Comparison of ENCODE assay signal across 8 mouse cellular contexts in genomic region chrX:77509776-77510175, GRCm38 (mm10). TPM values are rescaled to one million over a fixed set of nuclear protein-coding genes. Genes with fewer than 3 reads are reported as not detected.
DNase-seq lines count a peak whose midpoint lies in the region; ATAC-seq and TF ChIP-seq lines count a peak whose summit lies in the region.

No protein-coding gene starts in this region.

- H3K4me2 ChIP-seq in forebrain, embryonic 16.5 days (ENCODE audit: low read length): peak overlapping the region; percentile 53

- no peak for TF ChIP-seq POLR2A in lung, adult 2 months (IDR thresholded peaks at IDR 0.05; ENCODE audit: borderline replicate concordance, extremely low read depth, low read depth, low read length)

- peak overlapping the region; percentile 1 for H3K4me3 ChIP-seq in lung, adult 2 months (replicated peaks; ENCODE audit: extremely low read depth, low read depth, low read length)
- H3K4me3 ChIP-seq in forebrain, embryonic 16.5 days (replicated peaks; ENCODE audit: low read length): peak overlapping the region; percentile 66

- ATAC-seq in forebrain, embryonic 16.5 days: peak; percentile 43
- ATAC-seq in megakaryocyte, adult 5-6 weeks (ENCODE audit: poor library complexity, severe bottlenecking): peak; percentile 10; the same call in 1 of the 2 replicates

- H3K27me3 ChIP-seq in forebrain, embryonic 16.5 days (replicated peaks; ENCODE audit: control insufficient read depth, insufficient read depth, low read length): no peaks in the 10 kb centered on the region

- peak overlapping the region; percentile 74 for H3K9ac ChIP-seq in forebrain, embryonic 16.5 days (replicated peaks; ENCODE audit: low read depth, low read length)

- 31% methylated on average over 10 of the region's 10 CpGs for WGBS in lung, adult 2 months
- WGBS in forebrain, embryonic 16.5 days: 20% methylated on average over 10 of the region's 10 CpGs

- no peak for DNase-seq in lung, adult 2 months
- no peak for DNase-seq in lung, postnatal 25 days (ENCODE audit: low spot score)
- DNase-seq in c-Kit-positive CD71-positive TER-119-positive erythroid progenitor cells, embryonic 14.5 days (ENCODE audit: low spot score): peak; percentile 20
- peak; percentile 5 to 32 for DNase-seq in kidney, postnatal 4 days
- peak; percentile 14 for DNase-seq in skeletal muscle tissue, adult 2 months (ENCODE audit: low read depth, low spot score)
- no peak for DNase-seq in adrenal gland, postnatal 4 days (ENCODE audit: low spot score in 2 of 2)

- H3K27ac ChIP-seq in forebrain, embryonic 16.5 days (ENCODE audit: low read length): peak overlapping the region; percentile 95

- peaks cover 5% of the 10 kb centered on the region for H3K4me1 ChIP-seq in lung, adult 2 months (ENCODE audit: control insufficient read depth, insufficient read depth, low read length)
- peaks cover 14% of the 10 kb centered on the region for H3K4me1 ChIP-seq in forebrain, embryonic 16.5 days (replicated peaks; ENCODE audit: control insufficient read depth, insufficient read depth, low read length)

- no peak for TF ChIP-seq CTCF in lung, adult 2 months (IDR thresholded peaks at IDR 0.05; ENCODE audit: insufficient read depth, low read length)

- H3K36me3 ChIP-seq in forebrain, embryonic 16.5 days (ENCODE audit: control insufficient read depth, insufficient read depth): no peaks in the 10 kb centered on the region

- no peaks in the 10 kb centered on the region for H3K9me3 ChIP-seq in forebrain, embryonic 16.5 days (ENCODE audit: control insufficient read depth, low read length)

RNA-seq across cellular contexts. Expression of gene Tbl1x, which starts 1.0 kb away (rescaled TPM):
- polyA plus RNA-seq in lung, adult 2 months (2012; rRNA removed): 15.5 and 23.8 TPM in 2 replicates
- polyA plus RNA-seq in forebrain, embryonic 16.5 days (2015; fragmentation: Nextera tagmentation; extraction: Ambion mirVana): 55.5 and 59.8 TPM in 2 replicates
- total RNA-seq in megakaryocyte, adult 5-6 weeks (2015): 40.9 and 44.5 TPM in 2 replicates
- 23.6 and 27.1 TPM in 2 replicates for total RNA-seq in megakaryocyte, adult 5-6 weeks (2017)
- 10 to 100 TPM; 82.3 to 88.5 TPM for total RNA-seq in adrenal gland, postnatal 4 days (2021)

Comparison
In these comparisons a context has a peak if more than half of its experiments do, and no peak if none do; other contexts are left out.
1. DNase-seq: peak in c-Kit-positive CD71-positive TER-119-positive erythroid progenitor cells, embryonic 14.5 days (single experiment), kidney, postnatal 4 days (2 of 2) and skeletal muscle tissue, adult 2 months (single experiment); none in lung, adult 2 months (single experiment), lung, postnatal 25 days (single experiment) and adrenal gland, postnatal 4 days (0 of 2).